Mouse (Mus musculus) bone marrow, adult 2 months (tissue): ENCODE data around the gene 4933417A18Rik.
"Not testable (repeated sequence)": the region's sequence is repeated elsewhere in the genome, so short reads cannot be mapped to it uniquely, and the experiment has no call there.

Experiments used
- CTCF ChIP-seq: fragments of 200-500 bp; IDR thresholded peaks from 2 replicates; pipeline ENCODE4 v1.5.1; 2011; ENCODE audit warnings: low read length, control low read depth; ENCODE audit not compliant: control insufficient read depth, insufficient read depth
- POLR2A ChIP-seq: fragments of 200-500 bp; IDR thresholded peaks from 2 replicates; pipeline ENCODE4 v1.6.1; 2011; ENCODE audit warnings: low read depth, mild to moderate bottlenecking, control low read depth, low read length, borderline replicate concordance; ENCODE audit not compliant: control insufficient read depth

DNA sequence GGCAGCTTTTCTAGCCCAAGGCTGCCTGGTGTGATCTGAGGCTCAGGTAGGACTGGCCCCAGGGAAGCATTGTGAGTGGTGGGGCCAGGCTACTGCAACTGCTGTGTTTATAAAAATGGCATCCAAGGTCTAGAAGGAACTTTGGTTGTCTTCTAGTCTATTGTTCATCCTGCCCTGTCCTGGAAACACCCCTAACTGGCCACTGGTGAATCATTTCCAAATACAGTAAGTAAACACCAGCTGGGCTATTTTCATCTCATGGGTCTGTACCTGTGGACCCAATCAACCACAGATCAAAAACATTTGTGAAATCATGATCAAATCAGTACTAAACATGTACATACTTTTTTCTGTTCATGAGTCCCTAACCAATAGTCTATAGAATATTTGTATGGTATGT lies 48.2 kb downstream of the 4933417A18Rik start:
- TF ChIP-seq CTCF, POLR2A: not testable (repeated sequence)
